Comparison of ENCODE assay signal across 8 mouse cellular contexts in the genomic region with DNA sequence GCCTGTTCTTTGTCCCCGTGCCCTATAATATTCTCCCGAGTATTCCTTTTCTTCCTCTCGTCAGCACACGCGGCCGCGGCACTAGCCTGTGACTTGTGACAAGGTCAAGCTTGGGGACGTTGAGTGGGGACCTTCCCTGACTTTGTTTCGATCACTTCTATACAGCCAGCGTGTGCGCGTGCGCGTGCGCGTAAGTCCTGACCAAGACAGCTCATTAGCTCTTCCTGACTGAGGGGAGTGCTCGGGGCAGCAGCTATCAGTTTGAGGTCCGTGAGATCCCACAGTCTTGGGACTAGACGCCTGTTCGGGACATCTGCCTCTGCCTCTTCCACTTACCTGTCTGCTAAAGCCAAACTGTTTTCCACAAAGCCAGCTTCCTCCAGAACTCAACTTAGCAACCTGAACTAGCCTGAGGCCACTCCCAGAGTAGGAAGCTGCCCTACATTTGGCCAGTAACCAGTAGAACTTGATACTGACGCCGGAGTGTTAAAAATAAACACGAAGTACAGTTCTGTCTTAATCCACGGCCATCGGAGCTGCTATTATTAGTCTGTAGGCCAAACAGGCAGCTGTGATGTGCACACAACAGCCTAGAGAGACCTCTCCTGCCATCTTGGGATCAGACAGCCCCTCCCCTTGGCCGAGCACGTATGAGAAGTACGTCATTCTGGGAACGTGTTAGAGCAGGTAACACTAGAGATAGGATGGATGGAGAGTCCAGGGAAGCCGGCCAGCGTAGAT. TPM values are rescaled to one million over a fixed set of nuclear protein-coding genes. Genes with fewer than 3 reads are reported as not detected.
A peak's percentile ranks its signal among the peaks of the same experiment; 100 is the strongest.
DNase-seq lines count a peak whose midpoint lies in the region; ATAC-seq and TF ChIP-seq lines count a peak whose summit lies in the region.

No protein-coding gene starts in this region.

- peaks cover 22% of the 10 kb centered on the region for H3K4me1 ChIP-seq in liver, postnatal 0 days (ENCODE audit: insufficient read depth)
- H3K4me1 ChIP-seq in heart, embryonic 11.5 days (ENCODE audit: control insufficient read depth, insufficient read depth, low read length): peaks cover 51% of the 10 kb centered on the region

- DNase-seq in liver, postnatal 0 days: no peak
- no peak for DNase-seq in liver
- DNase-seq in kidney, postnatal 14 days: peak; percentile 49
- peak; percentile 90 for DNase-seq in skeletal muscle tissue, adult 2 months (ENCODE audit: low read depth, low spot score)
- no peak for DNase-seq in layer of hippocampus, adult 11-12 months (ENCODE audit: low spot score)
- DNase-seq in adrenal gland, postnatal 25 days: no peak

- H3K27ac ChIP-seq in liver, postnatal 0 days (ENCODE audit: low read depth): peak overlapping the region; percentile 39; the same call in 1 of the 2 replicates
- H3K27ac ChIP-seq in heart, embryonic 11.5 days (ENCODE audit: low read depth, low read length): peak overlapping the region; percentile 87

- ATAC-seq in liver, postnatal 0 days: no peak
- ATAC-seq in heart, embryonic 11.5 days (replicated peaks; ENCODE audit: insufficient number of reproducible peaks, low FRiP score, low TSS enrichment): no peak
- no peak for ATAC-seq in megakaryocyte-erythroid progenitor cell, adult 5-6 weeks (replicated peaks; ENCODE audit: low FRiP score, low TSS enrichment, poor library complexity, severe bottlenecking)

- H3K36me3 ChIP-seq in liver, postnatal 0 days (replicated peaks; ENCODE audit: insufficient read depth, low read length): no peaks in the 10 kb centered on the region
- no peaks in the 10 kb centered on the region for H3K36me3 ChIP-seq in heart, embryonic 11.5 days (ENCODE audit: control insufficient read depth, insufficient read depth, low read length)

- H3K4me3 ChIP-seq in liver, postnatal 0 days (ENCODE audit: low read depth, low read length): no peak overlapping the region
- H3K4me3 ChIP-seq in heart, embryonic 11.5 days (ENCODE audit: low read depth, low read length): peak overlapping the region; percentile 2

- no peaks in the 10 kb centered on the region for H3K27me3 ChIP-seq in liver, postnatal 0 days (ENCODE audit: insufficient read depth, low read length)
- no peaks in the 10 kb centered on the region for H3K27me3 ChIP-seq in heart, embryonic 11.5 days (ENCODE audit: control insufficient read depth, insufficient read depth, low read length)

- H3K9me3 ChIP-seq in liver, postnatal 0 days (ENCODE audit: low read length): no peaks in the 10 kb centered on the region
- H3K9me3 ChIP-seq in heart, embryonic 11.5 days (replicated peaks; ENCODE audit: control insufficient read depth, low read length): no peaks in the 10 kb centered on the region

- H3K4me2 ChIP-seq in liver, postnatal 0 days (ENCODE audit: low read depth, low read length): peak overlapping the region; percentile 9; the same call in 1 of the 2 replicates
- H3K4me2 ChIP-seq in heart, embryonic 11.5 days: peak overlapping the region; percentile 49

- H3K9ac ChIP-seq in liver, postnatal 0 days (replicated peaks): no peak overlapping the region
- peak overlapping the region; percentile 18 for H3K9ac ChIP-seq in heart, embryonic 11.5 days (ENCODE audit: low read depth, low read length)

- no peak for TF ChIP-seq CTCF in liver, postnatal 0 days (IDR thresholded peaks at IDR 0.05; ENCODE audit: low read depth)

- whole genome bisulfite sequencing in liver, postnatal 0 days (ENCODE audit: insufficient replicate concordance): 77% methylated on average over 31 of the region's 31 CpGs
- WGBS in heart, embryonic 11.5 days (ENCODE audit: insufficient replicate concordance): 62% methylated on average over 31 of the region's 31 CpGs

- TF ChIP-seq EP300 in liver, postnatal 0 days (IDR thresholded peaks at IDR 0.05; ENCODE audit: low read depth): no peak

RNA-seq across cellular contexts. Expression of a gene that starts 17.8 kb away (rescaled TPM):
- polyA plus RNA-seq in liver, postnatal 0 days (2015; fragmentation: Nextera tagmentation; extraction: Ambion mirVana): 1.9 and 2.1 TPM in 2 replicates
- polyA plus RNA-seq in heart, embryonic 11.5 days (2014; fragmentation: Nextera tagmentation; extraction: Ambion mirVana): 6.3 and 7.8 TPM in 2 replicates
- total RNA-seq in megakaryocyte-erythroid progenitor cell, adult 5-6 weeks (2014; fragmentation: Nextera tagmentation): 1.8 and 7.6 TPM in 2 replicates
- total RNA-seq in megakaryocyte-erythroid progenitor cell, adult 5-6 weeks (2017): 0.19 and 1.5 TPM in 2 replicates
- total RNA-seq in adrenal gland, postnatal 25 days (2021): 38.6 and 62.1 TPM in 2 replicates

RNA-seq across cellular contexts. Expression of a gene that starts 29.4 kb away (rescaled TPM):
- polyA plus RNA-seq in liver, postnatal 0 days (2015; fragmentation: Nextera tagmentation; extraction: Ambion mirVana): 0.14 TPM in 1 of 2 replicates, not detected in the other
- polyA plus RNA-seq in heart, embryonic 11.5 days (2014; fragmentation: Nextera tagmentation; extraction: Ambion mirVana): 0.23 TPM in 1 of 2 replicates, not detected in the other
- total RNA-seq in megakaryocyte-erythroid progenitor cell, adult 5-6 weeks (2014; fragmentation: Nextera tagmentation): not detected in 2 replicates
- not detected in 2 replicates for total RNA-seq in megakaryocyte-erythroid progenitor cell, adult 5-6 weeks (2017)
- not detected in 2 replicates for total RNA-seq in adrenal gland, postnatal 25 days (2021)

RNA-seq across cellular contexts. Expression of a gene that starts 42.2 kb away (rescaled TPM):
- 1.2 TPM in 2 replicates for polyA plus RNA-seq in liver, postnatal 0 days (2015; fragmentation: Nextera tagmentation; extraction: Ambion mirVana)
- polyA plus RNA-seq in heart, embryonic 11.5 days (2014; fragmentation: Nextera tagmentation; extraction: Ambion mirVana): 5.0 and 6.1 TPM in 2 replicates
- total RNA-seq in megakaryocyte-erythroid progenitor cell, adult 5-6 weeks (2014; fragmentation: Nextera tagmentation): 11.7 and 15.6 TPM in 2 replicates
- total RNA-seq in megakaryocyte-erythroid progenitor cell, adult 5-6 weeks (2017): 4.3 and 4.8 TPM in 2 replicates
- total RNA-seq in adrenal gland, postnatal 25 days (2021): 51.3 and 53.2 TPM in 2 replicates

RNA-seq across cellular contexts. Expression of a gene that starts 54.9 kb away (rescaled TPM):
- 9.9 and 10.4 TPM in 2 replicates for polyA plus RNA-seq in liver, postnatal 0 days (2015; fragmentation: Nextera tagmentation; extraction: Ambion mirVana)
- 1.8 and 3.3 TPM in 2 replicates for polyA plus RNA-seq in heart, embryonic 11.5 days (2014; fragmentation: Nextera tagmentation; extraction: Ambion mirVana)
- 1.5 and 9.6 TPM in 2 replicates for total RNA-seq in megakaryocyte-erythroid progenitor cell, adult 5-6 weeks (2014; fragmentation: Nextera tagmentation)
- 2.9 and 11.9 TPM in 2 replicates for total RNA-seq in megakaryocyte-erythroid progenitor cell, adult 5-6 weeks (2017)
- 2.9 TPM in 1 of 2 replicates, not detected in the other for total RNA-seq in adrenal gland, postnatal 25 days (2021)

Comparison
In these comparisons a context has a peak if more than half of its experiments do, and no peak if none do; other contexts are left out.
1. DNase-seq: peak in kidney, postnatal 14 days (single experiment) and skeletal muscle tissue, adult 2 months (single experiment); none in liver, postnatal 0 days (single experiment), liver (single experiment), layer of hippocampus, adult 11-12 months (single experiment) and adrenal gland, postnatal 25 days (single experiment).